Mouse (Mus musculus) lung, embryonic 14.5 days (tissue): ENCODE measurements around the gene Nbl1. TPM values are rescaled to one million over a fixed set of nuclear protein-coding genes. Genes with fewer than 3 reads are reported as not detected.

ENCODE experiments used
- ATAC-seq: fragments of 200-750 bp; cut with Nextera tagmentation; 2 replicates; pipeline ENCODE4 v1.8.0; 2017; ENCODE audit warnings: mild to moderate bottlenecking, moderate TSS enrichment, moderate library complexity; ENCODE audit not compliant: insufficient read depth
- DNase-seq: peaks from one replicate; pipeline ENCODE4 v3.0.0-alpha.2; 2015
- H3K27ac ChIP-seq: fragments of 300-500 bp; sonication (generic); 2 replicates; pipeline ENCODE4 v1.5.1; 2014; ENCODE audit warnings: low read depth, mild to moderate bottlenecking, moderate library complexity
- H3K27me3 ChIP-seq: fragments of 300-500 bp; sonication (generic); 2 replicates; pipeline ENCODE4 v1.6.1; 2014; ENCODE audit warnings: low read length, control low read depth; ENCODE audit not compliant: insufficient read depth
- H3K36me3 ChIP-seq: fragments of 300-500 bp; sonication (generic); 2 replicates; pipeline ENCODE4 v1.6.1; 2014; ENCODE audit warnings: control low read depth; ENCODE audit not compliant: insufficient read depth
- H3K4me1 ChIP-seq: fragments of 300-500 bp; sonication (generic); 2 replicates; pipeline ENCODE4 v1.6.1; 2014; ENCODE audit warnings: antibody characterized with exemption, control low read depth; ENCODE audit not compliant: insufficient read depth
- H3K4me2 ChIP-seq: fragments of 300-500 bp; sonication (generic); 2 replicates; pipeline ENCODE4 v1.6.1; 2014; ENCODE audit warnings: mild to moderate bottlenecking
- H3K4me3 ChIP-seq: fragments of 300-500 bp; sonication (generic); 2 replicates; pipeline ENCODE4 v1.5.1; 2014; ENCODE audit warnings: low read depth, low read length
- H3K9ac ChIP-seq: fragments of 300-500 bp; sonication (generic); 2 replicates; pipeline ENCODE4 v1.6.1; 2014
- H3K9me3 ChIP-seq: fragments of 300-500 bp; sonication (generic); 2 replicates; pipeline ENCODE4 v1.6.1; 2016; ENCODE audit warnings: low read depth, low read length, control low read depth
- CTCF ChIP-seq: IDR thresholded peaks from 2 replicates; pipeline ENCODE4 v1.5.1; 2016; ENCODE audit warnings: antibody characterized with exemption, low read depth
- whole genome bisulfite sequencing: fragments of 180-500 bp; shearing (Covaris S2); extraction: QIAGEN DNeasy Blood & Tissue Kit; methylation state at CpG from one replicate; pipeline ENCODE4 v1.1.7; 2014; 5-methylcytosine and 5-hydroxymethylcytosine counted together
- polyA plus RNA-seq: library from polyadenylated mRNA; unstranded; fragments of >200 nt; fragmentation: Nextera tagmentation; extraction: Ambion mirVana; gene quantifications from 2 replicates; pipeline ENCODE4 v1.2.1, GENCODE M21; 2014

The Nbl1 gene
- polyA plus RNA-seq, 1 experiment from 2014 or later = 48.0 TPM

GRCm38 (mm10) chr4:139120281-139120814 is 27.6 kb upstream of the Nbl1 start:
- peak; percentile 66 for DNase-seq
- H3K27ac ChIP-seq = peak overlapping the region; percentile 51; the same call in 1 of the 2 replicates

GRCm38 (mm10) chr4:139116356-139117063 is 23.7 kb upstream of the Nbl1 start:
- Histone ChIP-seq H3K4me2 (no peak overlapping the region), H3K9me3 (no peaks in the 10 kb centered on the region), H3K27me3 (no peaks in the 10 kb centered on the region), H3K4me1 (peaks cover 22% of the 10 kb centered on the region), H3K9ac (no peak overlapping the region), H3K27ac (no peak overlapping the region), H3K36me3 (no peaks in the 10 kb centered on the region), H3K4me3 (no peak overlapping the region)
- ATAC-seq = no peak
- no peak for TF ChIP-seq CTCF
- no peak for DNase-seq
- WGBS = 69% methylated on average over 3 of the region's 3 CpGs

More at GRCm38 (mm10) chr4:139120281-139120814, 27.6 kb upstream of the Nbl1 start:
- no peak for ATAC-seq
- WGBS = 58% methylated on average over 4 of the region's 4 CpGs
- Histone ChIP-seq H3K4me2 (0 out of 2 replicates have a peak overlapping the region, but pooled peaks have one; percentile 20), H3K9ac (no peak overlapping the region; the same call in 1 of the 2 replicates), H3K36me3 (no peaks in the 10 kb centered on the region), H3K4me3 (no peak overlapping the region), H3K9me3 (no peaks in the 10 kb centered on the region), H3K27me3 (no peaks in the 10 kb centered on the region), H3K4me1 (peaks cover 12% of the 10 kb centered on the region)
- TF ChIP-seq CTCF = no peak

GRCm38 (mm10) chr4:139115721-139116120 is 22.9 kb upstream of the Nbl1 start:
- DNase-seq = peak; percentile 42
- TF ChIP-seq CTCF = peak; percentile 45; the same call in 1 of the 2 replicates
- no peak overlapping the region for H3K4me2 ChIP-seq
- no peak for ATAC-seq
- H3K36me3 ChIP-seq = no peaks in the 10 kb centered on the region
- H3K9me3 ChIP-seq = no peaks in the 10 kb centered on the region
- 86% methylated on average over 5 of the region's 5 CpGs for WGBS
- no peak overlapping the region for H3K9ac ChIP-seq
- H3K4me3 ChIP-seq = no peak overlapping the region
- H3K27ac ChIP-seq = no peak overlapping the region
- H3K27me3 ChIP-seq = no peaks in the 10 kb centered on the region
- peaks cover 25% of the 10 kb centered on the region for H3K4me1 ChIP-seq

GRCm38 (mm10) chr4:139112482-139112881 is 19.7 kb upstream of the Nbl1 start:
- Histone ChIP-seq H3K4me3 (no peak overlapping the region), H3K9ac (no peak overlapping the region), H3K27me3 (no peaks in the 10 kb centered on the region), H3K4me1 (peaks cover 24% of the 10 kb centered on the region), H3K4me2 (no peak overlapping the region), H3K36me3 (no peaks in the 10 kb centered on the region), H3K27ac (no peak overlapping the region), H3K9me3 (no peaks in the 10 kb centered on the region)
- 63% methylated on average over 3 of the region's 3 CpGs for WGBS
- ATAC-seq = no peak
- DNase-seq = no peak
- no peak for TF ChIP-seq CTCF

- Histone ChIP-seq H3K9ac (no peak overlapping the region), H3K4me2 (no peak overlapping the region), H3K4me1 (peaks cover 24% of the 10 kb centered on the region), H3K36me3 (no peaks in the 10 kb centered on the region), H3K27me3 (no peaks in the 10 kb centered on the region), H3K27ac (peak overlapping the region; percentile 69), H3K9me3 (no peaks in the 10 kb centered on the region), H3K4me3 (no peak overlapping the region)
- peak; percentile 50 for DNase-seq
- no peak for TF ChIP-seq CTCF
- WGBS = 8% methylated on average over 3 of the region's 3 CpGs
- ATAC-seq = 0 out of 2 replicates have a peak, but pooled peaks have one; percentile 56
These were observed 18.6 kb upstream of the Nbl1 start for GRCm38 (mm10) chr4:139111421-139111820.

- ATAC-seq = no peak
- no peak overlapping the region for H3K4me2 ChIP-seq
- DNase-seq = no peak
- no peak overlapping the region for H3K9ac ChIP-seq
- H3K27ac ChIP-seq = peak overlapping the region; percentile 69
- TF ChIP-seq CTCF = no peak
- no peaks in the 10 kb centered on the region for H3K36me3 ChIP-seq
- WGBS = 35% methylated on average over 3 of the region's 3 CpGs
- no peak overlapping the region for H3K4me3 ChIP-seq
- no peaks in the 10 kb centered on the region for H3K9me3 ChIP-seq
- H3K4me1 ChIP-seq = peaks cover 24% of the 10 kb centered on the region
- H3K27me3 ChIP-seq = no peaks in the 10 kb centered on the region
These were observed 18.1 kb upstream of the Nbl1 start for GRCm38 (mm10) chr4:139110858-139111257.

- ATAC-seq = no peak
- Histone ChIP-seq H3K9me3 (no peaks in the 10 kb centered on the region), H3K27ac (no peak overlapping the region), H3K4me2 (no peak overlapping the region), H3K36me3 (peaks cover 40% of the 10 kb centered on the region), H3K27me3 (no peaks in the 10 kb centered on the region), H3K4me1 (peaks cover 4% of the 10 kb centered on the region), H3K9ac (no peak overlapping the region), H3K4me3 (no peak overlapping the region)
- 83% methylated on average over 1 of the region's 1 CpGs for WGBS
- no peak for TF ChIP-seq CTCF
- no peak for DNase-seq
These were observed 12.7 kb upstream of the Nbl1 start for GRCm38 (mm10) chr4:139105453-139105852.
